Mouse (Mus musculus): ENCODE data around the gene Scube1. TPM values are rescaled to one million over a fixed set of nuclear protein-coding genes. Genes with fewer than 3 reads are reported as not detected.

Gene Scube1
- total and polyA plus RNA-seq, 2 experiments from 2014 or later, result 4.7 to 14.9 TPM

- Histone ChIP-seq H3K27ac (ENCODE audit: low read depth, low read length) (no peak overlapping the region), H3K27me3 (ENCODE audit: insufficient read depth, low read length) (0 out of 2 replicates have a peak, but pooled peaks cover 2% of the 10 kb centered on the region), H3K9me3 (ENCODE audit: low read length) (no peaks in the 10 kb centered on the region), H3K4me3 (ENCODE audit: low read depth, low read length) (no peak overlapping the region), H3K4me1 (ENCODE audit: insufficient read depth, low read length) (peaks cover 7% of the 10 kb centered on the region; the same call in 1 of the 2 replicates), H3K36me3 (ENCODE audit: insufficient read depth, low read length) (no peaks in the 10 kb centered on the region), H3K4me2 (ENCODE audit: low read depth, low read length, poor library complexity, severe bottlenecking) (no peak overlapping the region), H3K9ac (replicated peaks; ENCODE audit: low read length, poor library complexity, severe bottlenecking) (no peak overlapping the region)
- no peak for ATAC-seq (ENCODE audit: low FRiP score)
- WGBS, result 38% methylated on average over 10 of the region's 10 CpGs
- no peak for TF ChIP-seq CTCF (IDR thresholded peaks at IDR 0.05)
- DNase-seq (ENCODE audit: low spot score), result peak; percentile 81
These were observed 18.2 kb downstream of the Scube1 start for GRCm38 (mm10) chr15:83706528-83707199.

- no peaks in the 10 kb centered on the region for H3K36me3 ChIP-seq (ENCODE audit: insufficient read depth, low read length)
- no peak overlapping the region for H3K9ac ChIP-seq (replicated peaks; ENCODE audit: low read length, poor library complexity, severe bottlenecking)
- ATAC-seq (ENCODE audit: low FRiP score) (no peak), DNase-seq (ENCODE audit: low spot score) (no peak)
- no peaks in the 10 kb centered on the region for H3K27me3 ChIP-seq (ENCODE audit: insufficient read depth, low read length)
- no peaks in the 10 kb centered on the region for H3K4me1 ChIP-seq (ENCODE audit: insufficient read depth, low read length)
- no peak overlapping the region for H3K4me2 ChIP-seq (ENCODE audit: low read depth, low read length, poor library complexity, severe bottlenecking)
- no peak overlapping the region for H3K27ac ChIP-seq (ENCODE audit: low read depth, low read length)
- no peak overlapping the region for H3K4me3 ChIP-seq (ENCODE audit: low read depth, low read length)
- 31% methylated on average over 13 of the region's 13 CpGs for WGBS
- TF ChIP-seq CTCF (IDR thresholded peaks at IDR 0.05), result no peak
- no peaks in the 10 kb centered on the region for H3K9me3 ChIP-seq (ENCODE audit: low read length)
These were observed 24.3 kb downstream of the Scube1 start for GRCm38 (mm10) chr15:83700593-83700923.

GRCm38 (mm10) chr15:83699834-83700592 is 24.8 kb downstream of the Scube1 start:
- Histone ChIP-seq H3K36me3 (ENCODE audit: insufficient read depth, low read length) (no peaks in the 10 kb centered on the region), H3K4me1 (ENCODE audit: insufficient read depth, low read length) (no peaks in the 10 kb centered on the region), H3K27me3 (ENCODE audit: insufficient read depth, low read length) (no peaks in the 10 kb centered on the region), H3K9ac (replicated peaks; ENCODE audit: low read length, poor library complexity, severe bottlenecking) (no peak overlapping the region), H3K4me2 (ENCODE audit: low read depth, low read length, poor library complexity, severe bottlenecking) (no peak overlapping the region), H3K27ac (ENCODE audit: low read depth, low read length) (no peak overlapping the region), H3K9me3 (ENCODE audit: low read length) (no peaks in the 10 kb centered on the region), H3K4me3 (ENCODE audit: low read depth, low read length) (no peak overlapping the region)
- DNase-seq (ENCODE audit: low spot score), result no peak
- peak; percentile 41; the same call in 1 of the 2 replicates for TF ChIP-seq CTCF (IDR thresholded peaks at IDR 0.05)
- WGBS, result 31% methylated on average over 11 of the region's 11 CpGs
- no peak for ATAC-seq (ENCODE audit: low FRiP score)

GRCm38 (mm10) chr15:83699132-83699833 is 25.5 kb downstream of the Scube1 start:
- no peaks in the 10 kb centered on the region for H3K4me1 ChIP-seq (ENCODE audit: insufficient read depth, low read length)
- no peaks in the 10 kb centered on the region for H3K36me3 ChIP-seq (ENCODE audit: insufficient read depth, low read length)
- H3K4me3 ChIP-seq (ENCODE audit: low read depth, low read length), result no peak overlapping the region
- H3K9me3 ChIP-seq (ENCODE audit: low read length), result no peaks in the 10 kb centered on the region
- H3K27ac ChIP-seq (ENCODE audit: low read depth, low read length), result no peak overlapping the region
- 23% methylated on average over 20 of the region's 20 CpGs for WGBS
- no peak overlapping the region for H3K9ac ChIP-seq (replicated peaks; ENCODE audit: low read length, poor library complexity, severe bottlenecking)
- no peak for ATAC-seq (ENCODE audit: low FRiP score)
- no peaks in the 10 kb centered on the region for H3K27me3 ChIP-seq (ENCODE audit: insufficient read depth, low read length)
- no peak for DNase-seq (ENCODE audit: low spot score)
- TF ChIP-seq CTCF (IDR thresholded peaks at IDR 0.05), result no peak
- no peak overlapping the region for H3K4me2 ChIP-seq (ENCODE audit: low read depth, low read length, poor library complexity, severe bottlenecking)

GRCm38 (mm10) chr15:83696681-83697381 is 28.0 kb downstream of the Scube1 start:
- H3K27me3 ChIP-seq (ENCODE audit: insufficient read depth, low read length), result no peaks in the 10 kb centered on the region
- TF ChIP-seq CTCF (IDR thresholded peaks at IDR 0.05), result no peak
- WGBS, result 54% methylated on average over 14 of the region's 14 CpGs
- DNase-seq (ENCODE audit: low spot score), result peak; percentile 59
- H3K9me3 ChIP-seq (ENCODE audit: low read length), result no peaks in the 10 kb centered on the region
- no peak for ATAC-seq (ENCODE audit: low FRiP score)
- no peak overlapping the region for H3K4me3 ChIP-seq (ENCODE audit: low read depth, low read length)
- H3K4me2 ChIP-seq (ENCODE audit: low read depth, low read length, poor library complexity, severe bottlenecking), result no peak overlapping the region
- no peak overlapping the region for H3K27ac ChIP-seq (ENCODE audit: low read depth, low read length)
- no peak overlapping the region for H3K9ac ChIP-seq (replicated peaks; ENCODE audit: low read length, poor library complexity, severe bottlenecking)
- no peaks in the 10 kb centered on the region for H3K4me1 ChIP-seq (ENCODE audit: insufficient read depth, low read length)
- no peaks in the 10 kb centered on the region for H3K36me3 ChIP-seq (ENCODE audit: insufficient read depth, low read length)

Data from midbrain, postnatal 0 days (tissue).